Mouse (Mus musculus) fat pad, adult 2 months (tissue): Measurements from ENCODE around the gene Mpp1.
A peak's percentile ranks its signal among the peaks of the same experiment; 100 is the strongest.
"Not testable (repeated sequence)": the region's sequence is repeated elsewhere in the genome, so short reads cannot be mapped to it uniquely, and the experiment has no call there.

Experiments used
- DNase-seq: peaks from one replicate; pipeline ENCODE4 v3.0.0-alpha.2; 2011; ENCODE audit warnings: low read depth, low spot score; ENCODE audit errors: extremely low read depth

The Mpp1 gene

GRCm38 (mm10) chrX:75130467-75131160 lies at the start of gene Mpp1:
TSS of gene Mpp1 (minus strand) at chrX:75131016.
- DNase-seq, result peak; percentile 11

- no peak for DNase-seq
Measured at GRCm38 (mm10) chrX:75163670-75164069, 32.9 kb upstream of the Mpp1 start, which contains the start of gene Smim9. TSS of gene Smim9 (minus strand) at chrX:75163770.

- no peak for DNase-seq
Measured at GRCm38 (mm10) chrX:75155576-75156243, 24.9 kb upstream of the Mpp1 start.

GRCm38 (mm10) chrX:75152249-75152648 lies 21.4 kb upstream of the Mpp1 start:
- no peak for DNase-seq

GRCm38 (mm10) chrX:75150304-75150703 lies 19.5 kb upstream of the Mpp1 start:
- DNase-seq, result no peak

- no peak for DNase-seq
Measured at GRCm38 (mm10) chrX:75148414-75148813, 17.6 kb upstream of the Mpp1 start.

GRCm38 (mm10) chrX:75143124-75143555 lies 12.3 kb upstream of the Mpp1 start:
- not testable (repeated sequence) for DNase-seq

- DNase-seq, result no peak
Measured at GRCm38 (mm10) chrX:75138182-75138581, 7.4 kb upstream of the Mpp1 start.

- DNase-seq, result peak; percentile 88
Measured at GRCm38 (mm10) chrX:75137729-75138128, 6.9 kb upstream of the Mpp1 start.

GRCm38 (mm10) chrX:75136938-75137337 lies 6.1 kb upstream of the Mpp1 start:
- DNase-seq, result peak; percentile 68

GRCm38 (mm10) chrX:75129474-75129873 lies 1.3 kb downstream of the Mpp1 start:
- DNase-seq, result no peak

GRCm38 (mm10) chrX:75128333-75128980 lies 2.4 kb downstream of the Mpp1 start:
- DNase-seq, result no peak

- no peak for DNase-seq
Measured at GRCm38 (mm10) chrX:75126893-75127292, 3.9 kb downstream of the Mpp1 start.

GRCm38 (mm10) chrX:75125606-75126005 lies 5.2 kb downstream of the Mpp1 start:
- DNase-seq, result no peak

GRCm38 (mm10) chrX:75115550-75115949 lies 15.3 kb downstream of the Mpp1 start:
- no peak for DNase-seq

GRCm38 (mm10) chrX:75102293-75102692 lies 28.5 kb downstream of the Mpp1 start:
- no peak for DNase-seq

- DNase-seq, result no peak
Measured at GRCm38 (mm10) chrX:75098799-75099198, 32.0 kb downstream of the Mpp1 start.

- DNase-seq, result no peak
Measured at GRCm38 (mm10) chrX:75096163-75096770, 34.5 kb downstream of the Mpp1 start.

GRCm38 (mm10) chrX:75095369-75096162 lies 35.2 kb downstream of the Mpp1 start, which contains the start of gene Dkc1:
TSS of gene Dkc1 (plus strand) at chrX:75095854.
- DNase-seq, result peak; percentile 57

- no peak for DNase-seq
Measured at GRCm38 (mm10) chrX:75085654-75086053, 45.2 kb downstream of the Mpp1 start.
